Mouse (Mus musculus) midbrain, embryonic 14.5 days (tissue): Measurements from ENCODE around the gene Zfp956. TPM values are rescaled to one million over a fixed set of nuclear protein-coding genes. Genes with fewer than 3 reads are reported as not detected.
A peak's percentile ranks its signal among the peaks of the same experiment; 100 is the strongest.
"Not testable (repeated sequence)": the region's sequence is repeated elsewhere in the genome, so short reads cannot be mapped to it uniquely, and the experiment has no call there.

Source experiments
- ATAC-seq: fragments of 200-750 bp; cut with Nextera tagmentation; 2 replicates; pipeline ENCODE4 v1.8.0; 2017; ENCODE audit warnings: moderate number of reproducible peaks, moderate library complexity; ENCODE audit not compliant: low FRiP score, low TSS enrichment
- DNase-seq: peaks from one replicate; pipeline ENCODE4 v3.0.0-alpha.2; 2015
- H3K27ac ChIP-seq: fragments of 300-500 bp; sonication (generic); replicated peaks from 2 replicates; pipeline ENCODE4 v1.5.1; 2014; ENCODE audit warnings: mild to moderate bottlenecking, low read depth, low read length, moderate library complexity
- H3K27me3 ChIP-seq: fragments of 300-500 bp; sonication (generic); 2 replicates; pipeline ENCODE4 v1.6.1; 2014; ENCODE audit warnings: low read length, control low read depth, mixed read lengths; ENCODE audit not compliant: control insufficient read depth, insufficient read depth
- H3K36me3 ChIP-seq: fragments of 300-500 bp; sonication (generic); 2 replicates; pipeline ENCODE4 v1.6.1; 2014; ENCODE audit warnings: low read length, control low read depth; ENCODE audit not compliant: control insufficient read depth, insufficient read depth
- H3K4me1 ChIP-seq: fragments of 300-500 bp; sonication (generic); 2 replicates; pipeline ENCODE4 v1.6.1; 2014; ENCODE audit warnings: mild to moderate bottlenecking, antibody characterized with exemption, low read length, control low read depth; ENCODE audit not compliant: control insufficient read depth, insufficient read depth
- H3K4me2 ChIP-seq: fragments of 300-500 bp; sonication (generic); 2 replicates; pipeline ENCODE4 v1.6.1; 2014; ENCODE audit warnings: mild to moderate bottlenecking, low read length, moderate library complexity
- H3K4me3 ChIP-seq: fragments of 300-500 bp; sonication (generic); replicated peaks from 2 replicates; pipeline ENCODE4 v1.5.1; 2014; ENCODE audit warnings: low read depth, low read length
- H3K9ac ChIP-seq: fragments of 300-500 bp; sonication (generic); replicated peaks from 2 replicates; pipeline ENCODE4 v1.6.1; 2014; ENCODE audit warnings: mild to moderate bottlenecking, low read length, moderate library complexity
- H3K9me3 ChIP-seq: fragments of 300-500 bp; sonication (generic); 2 replicates; pipeline ENCODE4 v1.6.1; 2016; ENCODE audit warnings: low read length, control low read depth, mixed read lengths; ENCODE audit not compliant: control insufficient read depth
- WGBS: fragments of 180-500 bp; shearing (Covaris S2); extraction: QIAGEN DNeasy Blood & Tissue Kit; methylation state at CpG from one replicate; pipeline ENCODE4 v1.1.7; 2014; 5-methylcytosine and 5-hydroxymethylcytosine counted together
- polyA plus RNA-seq: library from polyadenylated mRNA; unstranded; fragments of >200 nt; fragmentation: Nextera tagmentation; extraction: Ambion mirVana; gene quantifications from 2 replicates; pipeline ENCODE4 v1.2.1, GENCODE M21; 2014

Gene Zfp956
- polyA plus RNA-seq, 1 experiment from 2014 or later, result 17.9 TPM

DNA sequence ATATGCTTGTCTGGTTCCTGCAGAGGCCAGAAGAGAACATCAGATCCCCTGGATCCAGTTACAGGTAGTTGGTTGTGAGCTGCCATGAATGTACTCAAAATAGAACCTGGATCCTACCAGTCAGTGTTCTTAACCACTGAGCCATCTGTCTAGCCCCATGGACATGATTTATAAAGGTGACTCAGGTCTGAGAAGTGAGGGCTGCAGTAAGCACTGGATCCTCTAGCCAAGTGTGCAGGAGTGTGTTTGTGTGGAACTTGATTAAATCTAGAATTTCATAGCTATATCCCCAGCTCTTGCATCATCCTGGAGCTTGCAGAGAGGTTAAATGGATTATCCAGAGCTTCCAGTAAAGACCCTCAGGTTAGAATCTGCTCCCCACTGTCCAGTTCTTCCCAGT lies 4.6 kb downstream of the Zfp956 start:
- H3K36me3 ChIP-seq, result peaks cover 37% of the 10 kb centered on the region
- no peak for DNase-seq
- no peak overlapping the region for H3K4me3 ChIP-seq

DNA sequence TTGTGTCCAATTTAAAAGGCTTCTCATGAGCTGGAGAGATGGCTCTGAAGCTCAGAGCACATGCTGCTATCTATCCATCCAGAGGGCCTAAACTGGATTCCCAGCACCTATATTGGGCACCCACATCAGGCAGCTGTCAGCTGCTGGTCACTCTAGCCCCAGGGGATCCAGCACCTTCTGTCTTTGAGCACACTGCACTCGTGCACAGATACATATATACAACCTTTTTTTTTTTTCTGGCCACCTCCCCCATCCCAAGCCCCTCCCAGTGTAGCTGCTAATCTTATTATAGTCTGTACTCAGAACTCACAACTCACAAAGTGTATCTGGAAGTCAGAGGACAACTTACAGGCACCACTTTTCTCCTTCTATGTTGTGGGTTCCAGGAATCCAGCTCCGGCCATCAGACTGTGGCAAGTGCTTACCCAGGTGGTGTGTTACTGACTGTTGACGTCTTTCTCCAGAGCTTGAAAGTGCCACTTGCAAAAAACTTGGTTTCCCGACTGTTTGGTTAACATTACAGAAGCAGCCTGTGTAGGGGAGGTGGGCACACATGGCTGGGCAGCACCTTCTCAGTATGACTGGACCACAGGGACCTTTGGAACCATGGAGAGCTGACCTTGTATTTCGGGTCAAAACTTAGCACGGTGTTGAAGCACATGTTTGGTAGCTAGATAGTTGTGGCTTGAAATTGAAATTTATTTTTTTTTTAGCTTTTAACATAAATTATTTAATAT lies 7.7 kb downstream of the Zfp956 start:
- ATAC-seq, result no peak
- Histone ChIP-seq H3K36me3 (peaks cover 67% of the 10 kb centered on the region), H3K4me2 (no peak overlapping the region), H3K9me3 (no peaks in the 10 kb centered on the region), H3K4me1 (no peaks in the 10 kb centered on the region), H3K9ac (no peak overlapping the region), H3K27me3 (no peaks in the 10 kb centered on the region), H3K27ac (no peak overlapping the region), H3K4me3 (no peak overlapping the region)
- no peak for DNase-seq
- 91% methylated on average over 6 of the region's 6 CpGs for WGBS

More for the DNA sequence above, 4.6 kb downstream of the Zfp956 start:
- H3K9ac ChIP-seq, result no peak overlapping the region
- H3K4me2 ChIP-seq, result no peak overlapping the region
- H3K4me1 ChIP-seq, result 0 out of 2 replicates have a peak, but pooled peaks cover 2% of the 10 kb centered on the region
- H3K9me3 ChIP-seq, result no peaks in the 10 kb centered on the region
- H3K27ac ChIP-seq, result no peak overlapping the region
- H3K27me3 ChIP-seq, result no peaks in the 10 kb centered on the region
- ATAC-seq, result no peak

DNA sequence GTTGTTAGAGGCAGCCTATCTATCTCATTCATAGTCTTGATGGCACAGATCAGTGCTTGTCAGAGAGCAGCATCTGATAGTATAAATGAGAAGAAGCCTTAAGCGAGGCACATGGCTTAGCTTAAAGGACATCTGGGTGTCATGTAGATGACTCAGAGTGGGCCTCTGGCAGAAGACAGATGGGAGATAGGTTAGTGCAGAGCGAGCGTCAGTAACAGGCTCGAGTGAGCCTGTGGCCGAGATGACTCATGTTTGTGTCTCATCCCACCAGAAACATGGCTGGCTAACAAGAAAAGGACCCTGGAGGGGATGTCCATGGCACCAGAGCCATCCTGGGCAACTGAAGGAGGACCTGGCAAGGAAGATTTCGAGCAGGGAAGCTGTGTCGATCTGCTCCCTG lies 9.9 kb downstream of the Zfp956 start:
- 89% methylated on average over 7 of the region's 7 CpGs for WGBS
- H3K36me3 ChIP-seq, result peaks cover 57% of the 10 kb centered on the region
- H3K27me3 ChIP-seq, result no peaks in the 10 kb centered on the region
- no peak overlapping the region for H3K4me3 ChIP-seq
- no peak overlapping the region for H3K4me2 ChIP-seq
- H3K9me3 ChIP-seq, result no peaks in the 10 kb centered on the region
- ATAC-seq (no peak), DNase-seq (no peak)
- no peak overlapping the region for H3K27ac ChIP-seq
- no peak overlapping the region for H3K9ac ChIP-seq
- H3K4me1 ChIP-seq, result no peaks in the 10 kb centered on the region

DNA sequence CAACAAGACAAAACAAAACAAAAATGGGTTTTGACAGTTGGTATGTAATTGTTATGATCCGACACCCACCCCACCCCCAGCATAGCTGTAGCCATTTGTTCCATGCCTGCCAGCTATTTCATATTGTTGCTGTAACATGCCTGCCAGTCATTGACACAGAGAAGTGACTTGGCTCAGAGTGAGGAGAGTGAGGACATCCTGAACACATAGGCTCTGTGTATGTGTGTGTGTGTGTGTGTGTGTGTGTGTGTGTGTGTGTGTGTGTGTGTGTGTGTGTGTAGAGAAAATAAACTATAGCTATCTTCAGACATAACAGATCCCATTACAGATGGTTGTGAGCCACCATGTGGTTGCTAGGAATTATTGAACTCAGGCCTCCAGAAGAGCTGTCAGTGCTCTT lies 15.0 kb downstream of the Zfp956 start:
- H3K4me1 ChIP-seq, H3K4me3 ChIP-seq, H3K27me3 ChIP-seq, ATAC-seq, DNase-seq, H3K9me3 ChIP-seq, H3K27ac ChIP-seq, H3K9ac ChIP-seq, H3K4me2 ChIP-seq: not testable (repeated sequence)
- WGBS, result 82% methylated on average over 1 of the region's 1 CpGs
- H3K36me3 ChIP-seq, result peaks cover 28% of the 10 kb centered on the region

DNA sequence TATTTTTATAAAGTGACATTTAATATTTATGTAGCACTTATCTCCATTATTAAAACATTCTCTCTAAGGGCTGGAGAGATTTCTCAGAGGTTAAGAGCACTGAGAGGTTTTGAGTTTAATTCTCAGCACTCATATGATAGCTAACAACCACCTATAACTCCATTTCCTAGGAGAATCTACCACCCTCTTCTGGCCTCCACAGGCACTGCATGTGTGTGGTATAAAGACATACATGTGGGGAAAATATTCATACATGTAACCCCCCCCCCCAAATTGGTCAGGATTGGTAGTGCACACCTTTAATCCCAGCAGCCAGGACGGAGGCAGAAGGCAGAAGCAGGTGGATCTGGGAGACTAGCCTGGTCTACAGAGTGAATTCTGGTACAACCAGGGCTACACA lies 21.4 kb downstream of the Zfp956 start:
- Histone ChIP-seq H3K4me2 (no peak overlapping the region), H3K27ac (no peak overlapping the region), H3K9ac (no peak overlapping the region), H3K9me3 (no peaks in the 10 kb centered on the region), H3K27me3 (no peaks in the 10 kb centered on the region), H3K4me1 (no peaks in the 10 kb centered on the region), H3K4me3 (no peak overlapping the region), H3K36me3 (no peaks in the 10 kb centered on the region)
- ATAC-seq (no peak), DNase-seq (no peak)
- WGBS, result 90% methylated on average over 1 of the region's 1 CpGs

DNA sequence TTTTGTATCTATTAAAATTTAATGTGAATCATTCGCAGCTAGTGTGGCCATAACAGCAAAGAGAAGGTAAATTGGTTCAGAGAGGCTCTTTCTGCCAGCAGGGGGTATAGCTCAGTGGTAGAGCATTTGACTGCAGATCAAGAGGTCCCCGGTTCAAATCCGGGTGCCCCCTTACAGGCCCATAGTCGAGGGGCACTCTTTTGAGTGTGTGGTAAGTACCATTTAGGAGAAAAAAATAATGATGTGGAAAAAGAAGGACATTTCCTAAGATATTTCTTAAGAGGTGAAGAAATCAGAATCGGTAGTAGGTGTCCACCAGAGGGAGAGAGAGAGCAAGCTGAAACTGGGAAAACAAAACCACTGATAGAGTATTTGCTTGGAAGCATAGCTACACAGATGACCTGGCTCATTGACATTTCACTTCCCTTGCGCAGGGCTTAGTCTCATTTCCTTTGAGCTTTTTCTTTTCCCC lies 25.7 kb downstream of the Zfp956 start:
- ATAC-seq (no peak), DNase-seq (peak; percentile 62)
- Histone ChIP-seq H3K4me1 (no peaks in the 10 kb centered on the region), H3K27ac (no peak overlapping the region), H3K9ac (no peak overlapping the region), H3K4me2 (no peak overlapping the region), H3K9me3 (no peaks in the 10 kb centered on the region), H3K36me3 (no peaks in the 10 kb centered on the region), H3K4me3 (no peak overlapping the region), H3K27me3 (no peaks in the 10 kb centered on the region)
- WGBS, result 17% methylated on average over 6 of the region's 6 CpGs

DNA sequence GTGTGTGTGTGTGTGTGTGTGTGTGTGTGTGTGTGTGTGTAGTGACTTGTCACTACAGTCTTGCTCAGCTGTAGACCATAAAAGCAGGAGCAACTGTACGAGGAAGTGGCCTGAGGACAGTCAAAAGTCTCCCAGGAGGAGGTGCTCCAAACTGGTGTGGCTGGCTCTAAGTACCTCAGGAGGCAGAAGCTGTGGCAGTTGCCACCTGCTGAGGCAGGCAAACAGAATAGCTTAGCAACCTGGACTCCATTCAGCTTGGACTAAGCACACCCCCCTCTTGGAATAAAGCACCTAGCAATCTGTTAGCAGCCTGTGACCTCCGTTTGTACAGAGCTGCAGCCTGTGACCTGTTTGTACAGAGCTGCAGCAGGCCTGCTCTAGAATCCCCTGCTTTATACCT lies 30.7 kb downstream of the Zfp956 start:
- H3K27ac ChIP-seq, result no peak overlapping the region
- H3K36me3 ChIP-seq, result no peaks in the 10 kb centered on the region
- no peak overlapping the region for H3K4me3 ChIP-seq
- no peak overlapping the region for H3K4me2 ChIP-seq
- no peak overlapping the region for H3K9ac ChIP-seq
- 10% methylated on average over 2 of the region's 2 CpGs for WGBS
- DNase-seq, result no peak
- H3K27me3 ChIP-seq, result no peaks in the 10 kb centered on the region
- ATAC-seq, result no peak
- H3K9me3 ChIP-seq, result no peaks in the 10 kb centered on the region
- no peaks in the 10 kb centered on the region for H3K4me1 ChIP-seq

DNA sequence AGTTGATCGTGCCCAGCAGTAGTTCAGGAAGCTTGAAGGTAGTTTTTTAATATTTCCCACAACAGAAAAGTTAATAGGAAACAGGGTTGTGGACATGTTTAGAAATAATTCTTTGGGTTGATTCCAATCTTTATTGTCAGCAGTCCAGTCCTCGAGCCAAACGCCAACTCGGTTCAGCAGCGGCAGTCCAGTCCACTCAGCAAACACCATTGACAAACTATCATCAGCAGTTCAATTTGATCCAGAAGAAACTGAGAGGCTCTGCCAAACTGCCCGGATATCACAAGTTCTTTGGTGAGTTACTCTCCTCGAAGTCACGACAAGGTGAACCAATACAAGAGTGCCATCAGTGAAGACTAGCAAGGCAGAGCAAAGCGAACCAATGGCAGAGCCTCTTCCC lies 42.5 kb downstream of the Zfp956 start:
- no peaks in the 10 kb centered on the region for H3K36me3 ChIP-seq
- ATAC-seq, result no peak
- DNase-seq, result no peak
- H3K27me3 ChIP-seq, result no peaks in the 10 kb centered on the region
- no peaks in the 10 kb centered on the region; the same call in 1 of the 2 replicates for H3K9me3 ChIP-seq
- H3K9ac ChIP-seq, result no peak overlapping the region
- no peak overlapping the region for H3K4me3 ChIP-seq
- 94% methylated on average over 9 of the region's 9 CpGs for WGBS
- no peak overlapping the region for H3K27ac ChIP-seq
- H3K4me2 ChIP-seq, result no peak overlapping the region
- no peaks in the 10 kb centered on the region for H3K4me1 ChIP-seq

DNA sequence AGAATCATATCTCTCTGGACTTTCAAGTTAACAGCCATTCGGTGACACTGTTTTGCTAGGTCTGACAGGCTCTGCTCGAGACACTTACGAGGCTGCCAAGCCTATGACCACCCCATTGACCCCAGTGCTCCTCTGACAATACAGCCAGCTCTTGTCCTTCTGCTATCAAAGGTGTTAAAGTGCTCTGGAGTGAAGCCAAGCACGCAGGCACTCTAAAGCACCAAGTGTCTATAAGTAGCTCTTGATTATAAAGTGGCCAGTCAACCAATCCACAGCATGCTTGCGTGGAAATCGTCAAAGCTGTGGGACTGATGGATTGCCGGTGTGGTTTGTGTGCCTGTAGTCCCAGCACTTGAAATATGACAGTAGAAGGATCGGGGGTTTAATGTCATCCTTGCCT lies 57.5 kb downstream of the Zfp956 start:
- no peak overlapping the region for H3K27ac ChIP-seq
- ATAC-seq (no peak), DNase-seq (peak; percentile 4)
- no peak overlapping the region for H3K9ac ChIP-seq
- no peak overlapping the region for H3K4me3 ChIP-seq
- WGBS, result 54% methylated on average over 8 of the region's 8 CpGs
- no peaks in the 10 kb centered on the region for H3K9me3 ChIP-seq
- H3K36me3 ChIP-seq, result no peaks in the 10 kb centered on the region
- no peaks in the 10 kb centered on the region for H3K27me3 ChIP-seq
- H3K4me2 ChIP-seq, result no peak overlapping the region
- H3K4me1 ChIP-seq, result no peaks in the 10 kb centered on the region
